Mouse (Mus musculus) neural tube, embryonic 15.5 days (tissue): ENCODE results near the gene Slc35g2. TPM values are rescaled to one million over a fixed set of nuclear protein-coding genes. Genes with fewer than 3 reads are reported as not detected.
A peak's percentile ranks its signal among the peaks of the same experiment; 100 is the strongest.

ENCODE experiments used
- ATAC-seq: fragments of 200-750 bp; cut with Nextera tagmentation; 2 replicates; pipeline ENCODE4 v1.8.0; 2017; ENCODE audit warnings: mild to moderate bottlenecking, moderate TSS enrichment, moderate library complexity; ENCODE audit not compliant: low FRiP score
- H3K27ac ChIP-seq: fragments of 300-500 bp; sonication (generic); replicated peaks from 2 replicates; pipeline ENCODE4 v1.5.1; 2015; ENCODE audit warnings: mild to moderate bottlenecking, inconsistent platforms
- H3K27me3 ChIP-seq: fragments of 300-500 bp; sonication (generic); replicated peaks from 2 replicates; pipeline ENCODE4 v1.6.1; 2015; ENCODE audit warnings: inconsistent platforms
- H3K36me3 ChIP-seq: fragments of 300-500 bp; sonication (generic); 2 replicates; pipeline ENCODE4 v1.6.1; 2015; ENCODE audit warnings: inconsistent platforms
- H3K4me1 ChIP-seq: fragments of 300-500 bp; sonication (generic); 2 replicates; pipeline ENCODE4 v1.6.1; 2015; ENCODE audit warnings: inconsistent platforms
- H3K4me2 ChIP-seq: fragments of 300-500 bp; sonication (generic); 2 replicates; pipeline ENCODE4 v1.6.1; 2015; ENCODE audit warnings: inconsistent platforms, mild to moderate bottlenecking, moderate library complexity
- H3K4me3 ChIP-seq: fragments of 300-500 bp; sonication (generic); replicated peaks from 2 replicates; pipeline ENCODE4 v1.5.1; 2015; ENCODE audit warnings: mild to moderate bottlenecking, inconsistent platforms
- H3K9ac ChIP-seq: fragments of 300-500 bp; sonication (generic); replicated peaks from 2 replicates; pipeline ENCODE4 v1.6.1; 2015; ENCODE audit warnings: mild to moderate bottlenecking, inconsistent platforms
- H3K9me3 ChIP-seq: fragments of 300-500 bp; sonication (generic); replicated peaks from 2 replicates; pipeline ENCODE4 v1.6.1; 2016; ENCODE audit warnings: inconsistent platforms
- WGBS: fragments of 180-500 bp; shearing (Covaris S2); methylation state at CpG from one replicate; pipeline ENCODE4 v1.1.7; 2015; ENCODE audit warnings: mixed read lengths; 5-methylcytosine and 5-hydroxymethylcytosine counted together
- polyA plus RNA-seq: library from polyadenylated mRNA; unstranded; fragments of >200 nt; fragmentation: Nextera tagmentation; extraction: Ambion mirVana; gene quantifications from 2 replicates; pipeline ENCODE4 v1.2.1, GENCODE M21; 2015

The Slc35g2 gene
- polyA plus RNA-seq: 23.8 and 27.3 TPM in 2 replicates

DNA sequence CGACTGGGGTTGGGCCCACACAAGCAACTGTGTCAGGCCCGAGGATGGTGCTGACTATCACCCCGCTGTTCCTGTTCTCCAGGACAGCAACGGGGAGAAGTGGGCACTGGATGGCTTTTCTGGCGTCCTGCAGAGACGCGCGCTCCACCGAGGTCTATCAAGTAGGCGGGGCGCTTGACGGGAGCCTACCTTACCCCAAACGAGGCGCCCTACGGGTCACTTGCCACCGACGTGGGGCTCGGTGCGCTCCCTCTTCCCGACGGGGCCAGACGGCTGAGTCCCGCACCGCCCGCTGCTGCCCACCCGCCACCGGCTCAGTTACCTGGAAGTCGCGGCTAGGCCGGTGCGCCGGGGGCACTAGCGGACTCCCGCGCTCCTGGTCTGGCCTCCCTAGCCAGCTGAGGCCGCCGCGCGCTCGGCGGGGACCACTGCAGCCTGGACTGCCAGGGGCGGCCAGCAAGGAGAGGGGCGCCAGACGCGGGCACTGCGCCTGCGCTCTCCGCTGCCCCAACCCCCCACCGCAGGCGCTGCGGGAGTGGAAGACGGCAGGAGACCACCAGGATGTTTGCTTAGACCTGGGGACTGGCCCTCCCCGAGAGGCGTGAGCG lies at the start of gene Slc35g2:
Gene Slc35g2, minus strand, starts transcription at position 465 of the 608 bp plus-strand sequence.
- 2% methylated on average over 54 of the region's 55 CpGs for WGBS
- peak; percentile 93 for ATAC-seq
- peak within 1 kb of the TSS; percentile 83 for H3K4me3 ChIP-seq

DNA sequence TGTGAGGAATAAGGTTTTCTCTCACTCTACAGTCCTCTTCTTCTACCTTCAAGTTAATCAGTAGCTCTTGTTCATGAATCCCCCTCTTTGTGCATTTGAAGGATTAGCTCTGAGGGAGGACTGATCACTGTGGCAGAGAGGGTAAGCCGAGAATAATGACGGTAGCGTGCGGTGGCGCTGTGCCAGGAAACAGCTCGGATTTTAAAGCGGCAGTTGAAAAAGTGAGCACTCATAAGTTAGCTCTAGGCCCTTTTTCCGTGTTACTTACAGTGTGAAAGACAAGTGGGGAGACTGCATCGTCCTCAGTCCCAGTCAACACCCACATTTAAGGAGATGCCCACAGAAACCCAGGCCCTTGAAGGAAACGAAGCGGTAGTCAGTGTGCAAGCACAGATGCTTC lies 46.1 kb upstream of the Slc35g2 start:
- Histone ChIP-seq H3K4me2 (no peak overlapping the region), H3K4me1 (no peaks in the 10 kb centered on the region), H3K9me3 (no peaks in the 10 kb centered on the region), H3K36me3 (no peaks in the 10 kb centered on the region), H3K4me3 (no peak overlapping the region), H3K27ac (no peak overlapping the region), H3K27me3 (no peaks in the 10 kb centered on the region), H3K9ac (no peak overlapping the region)
- WGBS: 42% methylated on average over 11 of the region's 11 CpGs
- no peak for ATAC-seq

More for the DNA sequence above, at the start of gene Slc35g2:
- Histone ChIP-seq H3K9ac (peak within 1 kb of the TSS; percentile 77), H3K4me1 (peaks cover 13% of the 10 kb centered on the region), H3K27ac (peak within 1 kb of the TSS; percentile 77), H3K4me2 (peak within 1 kb of the TSS; percentile 64), H3K36me3 (no peaks in the 10 kb centered on the region), H3K9me3 (no peaks in the 10 kb centered on the region), H3K27me3 (no peaks in the 10 kb centered on the region)

DNA sequence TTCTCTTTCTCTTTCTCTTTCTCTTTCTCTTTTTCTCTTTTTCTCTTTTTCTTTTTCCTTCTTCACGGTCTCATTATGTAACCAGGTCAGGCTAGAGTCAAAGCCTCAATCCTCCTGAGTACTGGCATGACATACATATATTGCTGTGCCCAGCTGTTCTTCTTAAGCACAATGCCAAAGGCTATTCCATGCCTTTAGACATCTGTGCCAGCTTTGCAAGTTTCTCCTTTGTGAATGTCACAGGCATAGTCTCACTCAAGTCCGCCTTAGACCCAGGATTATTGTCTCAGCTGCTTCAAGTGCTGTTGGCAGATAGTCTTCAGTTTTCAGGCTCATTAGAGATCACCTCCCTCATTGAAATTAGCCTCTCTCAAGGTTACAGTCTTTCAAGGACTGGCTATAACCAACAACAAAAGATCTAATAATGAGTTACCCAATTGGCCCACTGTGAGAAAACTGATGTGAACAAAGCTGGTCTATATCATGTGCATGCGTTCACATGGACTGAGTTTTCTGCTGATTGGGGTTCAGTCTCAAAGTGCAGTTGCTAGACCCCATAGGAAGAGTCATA lies 42.7 kb upstream of the Slc35g2 start:
- Histone ChIP-seq H3K4me2 (no peak overlapping the region), H3K27me3 (no peaks in the 10 kb centered on the region), H3K27ac (no peak overlapping the region)

DNA sequence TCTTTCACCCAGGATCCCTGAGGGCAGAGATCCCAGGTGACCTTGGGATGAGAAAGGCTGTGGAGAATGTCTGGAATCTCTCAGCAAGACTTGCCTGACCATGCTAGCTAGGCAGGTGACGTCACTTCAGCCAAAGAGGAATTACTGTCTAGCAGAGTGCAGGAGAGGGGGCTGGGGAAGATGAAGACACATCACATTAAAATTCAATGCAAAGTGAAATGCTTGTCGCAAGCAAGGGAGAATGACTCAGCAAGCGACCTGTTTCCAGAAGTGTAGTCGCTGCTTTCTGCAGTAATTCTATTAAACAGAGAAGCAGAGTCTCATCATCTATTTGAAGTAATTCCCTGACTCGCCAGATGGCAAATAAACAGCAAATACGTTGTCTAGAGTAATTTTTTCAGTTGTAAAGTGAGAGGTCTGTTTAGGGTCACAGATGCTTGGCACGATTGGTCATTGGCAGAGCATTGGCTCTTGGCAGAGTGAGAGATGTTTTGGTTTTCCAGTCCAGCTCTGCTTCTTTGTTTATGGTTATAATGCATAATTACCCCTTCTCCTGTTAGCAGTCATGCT lies 35.2 kb upstream of the Slc35g2 start:
- Histone ChIP-seq H3K4me3 (no peak overlapping the region), H3K27me3 (no peaks in the 10 kb centered on the region), H3K36me3 (no peaks in the 10 kb centered on the region), H3K9me3 (no peaks in the 10 kb centered on the region), H3K4me2 (no peak overlapping the region), H3K27ac (no peak overlapping the region), H3K4me1 (no peaks in the 10 kb centered on the region), H3K9ac (no peak overlapping the region)
- 47% methylated on average over 7 of the region's 7 CpGs for WGBS
- ATAC-seq: no peak

More for the DNA sequence above, 42.7 kb upstream of the Slc35g2 start:
- H3K9me3 ChIP-seq: no peaks in the 10 kb centered on the region
- no peaks in the 10 kb centered on the region for H3K4me1 ChIP-seq
- ATAC-seq: no peak
- no peaks in the 10 kb centered on the region for H3K36me3 ChIP-seq
- 62% methylated on average over 3 of the region's 3 CpGs for WGBS
- H3K9ac ChIP-seq: no peak overlapping the region
- no peak overlapping the region for H3K4me3 ChIP-seq

DNA sequence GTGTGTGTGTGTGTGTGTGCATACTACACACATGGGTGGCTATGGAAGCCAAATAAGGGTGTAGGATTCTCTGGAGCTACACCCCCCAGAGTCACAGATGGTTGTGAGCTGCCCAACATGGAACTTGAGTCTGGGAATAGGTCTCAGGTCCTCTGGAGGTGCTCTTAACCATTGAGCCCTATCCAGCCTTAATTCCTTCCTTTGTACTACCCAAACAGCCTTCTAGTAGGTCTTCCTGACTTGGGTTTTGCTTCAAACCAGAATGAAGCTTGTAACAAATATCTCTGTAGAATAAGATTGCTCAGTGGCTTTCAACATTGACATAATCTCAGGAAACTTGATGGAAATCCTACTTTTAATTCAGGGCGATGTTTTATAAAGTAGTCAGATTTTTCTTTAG lies 34.6 kb upstream of the Slc35g2 start:
- H3K4me1 ChIP-seq: no peaks in the 10 kb centered on the region
- H3K9me3 ChIP-seq: no peaks in the 10 kb centered on the region
- 100% methylated on average over 1 of the region's 1 CpGs for WGBS
- H3K27me3 ChIP-seq: no peaks in the 10 kb centered on the region
- no peak overlapping the region for H3K4me2 ChIP-seq
- ATAC-seq: no peak
- H3K9ac ChIP-seq: no peak overlapping the region
- H3K4me3 ChIP-seq: no peak overlapping the region
- no peaks in the 10 kb centered on the region for H3K36me3 ChIP-seq
- no peak overlapping the region for H3K27ac ChIP-seq

DNA sequence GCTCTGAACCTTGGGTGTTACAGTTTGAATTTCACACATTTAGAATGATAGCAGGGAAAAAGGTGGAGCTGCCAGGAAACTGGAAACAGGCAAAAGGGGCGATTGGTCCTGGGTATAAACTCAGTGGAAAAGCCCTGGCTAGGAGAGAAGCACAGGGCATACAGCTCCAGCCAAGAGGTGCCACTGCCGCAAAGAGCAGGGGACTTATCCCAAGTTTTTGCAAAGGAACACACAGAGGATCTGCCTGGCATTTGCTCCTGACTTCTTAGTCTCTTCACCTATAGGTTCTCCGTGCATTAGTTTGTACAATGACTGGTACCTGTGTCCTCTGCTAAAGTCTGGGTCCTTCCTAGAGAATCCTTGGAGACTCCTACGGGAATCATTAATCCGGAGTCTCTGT lies 32.3 kb upstream of the Slc35g2 start:
- WGBS: 81% methylated on average over 5 of the region's 5 CpGs
- no peak overlapping the region for H3K4me2 ChIP-seq
- no peaks in the 10 kb centered on the region for H3K36me3 ChIP-seq
- H3K9me3 ChIP-seq: no peaks in the 10 kb centered on the region
- H3K9ac ChIP-seq: no peak overlapping the region
- no peak overlapping the region for H3K4me3 ChIP-seq
- H3K27me3 ChIP-seq: no peaks in the 10 kb centered on the region
- ATAC-seq: no peak
- H3K27ac ChIP-seq: no peak overlapping the region
- H3K4me1 ChIP-seq: peaks cover 7% of the 10 kb centered on the region; the same call in 1 of the 2 replicates

DNA sequence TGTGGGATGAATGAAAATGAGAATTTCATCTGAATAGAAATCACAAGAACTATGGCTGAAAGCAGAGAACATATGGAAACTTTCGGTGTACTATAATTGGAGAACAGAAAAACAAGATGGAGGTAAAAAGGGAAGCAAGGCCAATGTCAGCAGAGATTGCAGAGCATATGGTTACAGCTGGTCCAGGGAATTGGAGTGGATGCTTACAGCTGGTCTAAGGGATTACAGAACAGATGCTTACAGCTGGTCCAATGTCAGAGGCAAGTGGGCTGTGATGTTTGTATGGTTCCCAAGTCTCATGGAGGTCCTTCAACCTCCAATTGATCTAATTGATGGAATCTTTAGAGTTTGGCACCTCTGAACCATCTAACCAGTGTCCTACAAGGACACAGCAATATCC lies 31.2 kb upstream of the Slc35g2 start:
- ATAC-seq: no peak
- H3K4me1 ChIP-seq: peaks cover 7% of the 10 kb centered on the region; the same call in 1 of the 2 replicates
- no peaks in the 10 kb centered on the region for H3K9me3 ChIP-seq
- no peak overlapping the region for H3K27ac ChIP-seq
- H3K27me3 ChIP-seq: no peaks in the 10 kb centered on the region
- H3K36me3 ChIP-seq: no peaks in the 10 kb centered on the region
- H3K4me3 ChIP-seq: no peak overlapping the region
- WGBS: 94% methylated on average over 1 of the region's 1 CpGs
- no peak overlapping the region for H3K9ac ChIP-seq
- H3K4me2 ChIP-seq: no peak overlapping the region

DNA sequence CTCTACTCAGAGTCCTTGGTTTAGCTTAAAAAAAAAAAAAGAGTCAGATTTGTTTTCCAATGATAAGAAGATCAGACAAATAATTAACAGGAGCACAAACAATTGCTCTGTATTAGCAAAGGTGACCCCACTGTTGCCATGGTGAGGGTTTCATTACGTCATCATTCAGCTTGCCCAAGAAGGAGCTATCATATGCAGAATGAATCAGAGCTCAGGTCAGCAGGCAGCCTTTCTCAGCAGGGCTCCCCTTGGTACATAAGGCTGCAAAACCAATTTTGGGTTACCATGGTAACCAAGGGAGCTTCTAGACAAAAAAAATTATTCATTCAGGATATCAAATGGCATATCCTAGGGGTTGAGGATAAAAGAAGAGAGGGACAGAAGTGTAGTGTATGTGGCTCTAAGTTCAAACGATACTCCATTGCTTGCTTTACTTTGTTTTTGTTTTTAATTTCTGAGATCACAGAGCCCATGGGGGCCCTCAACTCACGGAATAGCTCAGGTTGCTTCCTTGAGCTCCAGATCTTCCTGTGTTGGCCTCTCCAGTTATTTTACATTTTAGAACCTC lies 29.0 kb upstream of the Slc35g2 start:
- no peak for ATAC-seq
- Histone ChIP-seq H3K9me3 (no peaks in the 10 kb centered on the region), H3K36me3 (no peaks in the 10 kb centered on the region), H3K9ac (no peak overlapping the region), H3K4me1 (peaks cover 7% of the 10 kb centered on the region; the same call in 1 of the 2 replicates), H3K4me3 (no peak overlapping the region), H3K27ac (no peak overlapping the region), H3K27me3 (no peaks in the 10 kb centered on the region), H3K4me2 (no peak overlapping the region)
- WGBS: 37% methylated on average over 3 of the region's 3 CpGs

DNA sequence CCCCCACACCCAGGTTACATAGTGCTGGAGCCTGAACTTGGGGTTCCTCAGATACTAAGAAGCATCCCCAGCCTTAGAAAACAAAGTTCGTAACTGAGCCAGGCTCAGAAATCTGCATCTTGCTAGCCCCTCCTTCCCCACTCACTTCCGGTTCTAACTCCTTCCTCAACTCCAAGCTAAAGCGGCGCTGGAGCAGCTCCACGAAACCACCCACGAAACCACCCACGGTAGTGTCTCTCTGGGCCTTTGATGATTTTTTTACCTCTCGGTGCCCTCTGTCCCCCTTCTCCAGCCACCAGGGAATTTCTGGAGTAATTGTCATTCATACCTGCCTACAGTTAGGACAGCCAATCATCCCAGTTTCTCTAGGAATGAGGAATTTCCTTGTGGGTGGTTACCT lies 26.7 kb upstream of the Slc35g2 start, which contains the start of gene Stag1:
Gene Stag1, plus strand, starts transcription at position 253 of the 400 bp plus-strand sequence.
- no peak for ATAC-seq
- H3K36me3 ChIP-seq: no peaks in the 10 kb centered on the region
- 87% methylated on average over 8 of the region's 8 CpGs for WGBS

DNA sequence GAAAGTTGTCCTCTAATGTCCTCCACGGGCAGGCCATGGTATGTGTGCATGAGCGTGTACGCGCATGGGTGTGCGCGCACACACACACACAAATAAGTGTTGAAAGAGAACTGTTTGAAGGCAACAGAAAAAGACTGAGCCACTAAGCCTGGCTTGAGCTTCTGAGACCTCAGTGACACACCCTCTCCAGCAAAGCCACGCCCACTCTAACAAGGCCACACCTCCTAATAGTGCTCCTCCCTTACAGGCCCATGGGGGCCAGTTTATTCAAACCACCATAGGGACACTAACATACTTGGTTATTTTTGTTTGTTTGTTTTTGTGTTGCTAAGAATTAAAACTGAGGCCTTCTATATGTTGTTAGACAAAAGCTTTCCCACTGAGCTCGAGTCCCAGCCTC lies 25.4 kb upstream of the Slc35g2 start:
- Histone ChIP-seq H3K9me3 (no peaks in the 10 kb centered on the region), H3K4me3 (no peak overlapping the region), H3K4me1 (peaks cover 7% of the 10 kb centered on the region; the same call in 1 of the 2 replicates), H3K27ac (no peak overlapping the region), H3K9ac (no peak overlapping the region), H3K27me3 (no peaks in the 10 kb centered on the region), H3K36me3 (no peaks in the 10 kb centered on the region), H3K4me2 (no peak overlapping the region)
- WGBS: 92% methylated on average over 8 of the region's 8 CpGs
- ATAC-seq: no peak

More for the DNA sequence above, 26.7 kb upstream of the Slc35g2 start, which contains the start of gene Stag1:
- H3K4me1 ChIP-seq: peaks cover 7% of the 10 kb centered on the region; the same call in 1 of the 2 replicates
- no peak within 1 kb of the TSS for H3K4me3 ChIP-seq
- no peak within 1 kb of the TSS for H3K4me2 ChIP-seq
- H3K27me3 ChIP-seq: no peaks in the 10 kb centered on the region
- H3K9ac ChIP-seq: no peak within 1 kb of the TSS
- H3K9me3 ChIP-seq: no peaks in the 10 kb centered on the region
- H3K27ac ChIP-seq: no peak within 1 kb of the TSS

DNA sequence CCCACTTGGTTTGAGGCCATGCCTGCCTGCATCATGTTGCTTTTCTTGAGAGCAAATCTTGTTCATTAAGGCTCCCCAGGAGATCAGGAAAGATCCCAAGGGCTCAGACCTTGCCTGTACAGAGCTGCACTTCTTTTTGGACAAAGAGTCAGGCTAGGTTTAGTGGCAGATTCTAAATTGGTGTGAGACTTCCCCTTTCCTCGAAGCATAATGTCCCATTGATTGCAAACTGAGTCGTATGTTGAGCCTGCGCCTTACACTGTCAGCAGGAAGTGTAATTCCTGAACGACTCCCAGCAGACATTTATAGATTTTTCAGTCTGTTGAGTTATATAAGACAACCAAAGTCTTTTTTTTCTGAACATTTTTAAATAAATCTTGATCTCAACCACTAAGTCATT lies 19.6 kb upstream of the Slc35g2 start:
- H3K9ac ChIP-seq: no peak overlapping the region
- no peak overlapping the region for H3K4me2 ChIP-seq
- H3K36me3 ChIP-seq: no peaks in the 10 kb centered on the region
- WGBS: 57% methylated on average over 4 of the region's 4 CpGs
- ATAC-seq: no peak
- no peak overlapping the region for H3K4me3 ChIP-seq
- H3K9me3 ChIP-seq: no peaks in the 10 kb centered on the region
- no peaks in the 10 kb centered on the region for H3K27me3 ChIP-seq
- H3K4me1 ChIP-seq: no peaks in the 10 kb centered on the region
- H3K27ac ChIP-seq: no peak overlapping the region

DNA sequence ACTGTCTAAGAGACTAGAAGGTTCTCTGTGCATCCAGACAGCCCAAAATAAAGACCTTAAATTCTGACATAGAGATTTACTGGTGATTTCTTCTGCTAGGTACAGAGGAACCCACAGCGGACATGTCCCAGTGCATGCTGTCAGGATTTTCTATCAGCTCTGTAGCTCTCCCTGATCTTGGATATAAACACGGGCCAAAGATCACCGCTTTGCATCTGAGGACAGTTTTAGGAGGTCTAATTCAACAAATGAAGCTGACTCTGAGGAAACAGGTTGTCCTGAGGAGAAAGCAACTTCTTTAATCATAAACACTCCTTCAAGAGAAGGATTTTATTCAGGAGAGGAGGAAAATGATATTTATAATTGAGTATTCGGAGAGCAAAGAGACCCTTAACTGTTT lies 13.1 kb upstream of the Slc35g2 start:
- no peak overlapping the region for H3K4me2 ChIP-seq
- H3K4me3 ChIP-seq: no peak overlapping the region
- H3K9me3 ChIP-seq: no peaks in the 10 kb centered on the region
- no peak overlapping the region for H3K9ac ChIP-seq
- peaks cover 14% of the 10 kb centered on the region for H3K4me1 ChIP-seq
- 90% methylated on average over 4 of the region's 4 CpGs for WGBS
- no peak overlapping the region for H3K27ac ChIP-seq
- no peaks in the 10 kb centered on the region for H3K27me3 ChIP-seq
- no peaks in the 10 kb centered on the region for H3K36me3 ChIP-seq
- no peak for ATAC-seq
